Mouse (Mus musculus) heart, adult 2 months (tissue): Measurements from ENCODE around the gene Il21r.

Experiments
- CTCF ChIP-seq: fragments of 200-600 bp; IDR thresholded peaks from 2 replicates; pipeline ENCODE4 v1.8.1; 2022; ENCODE audit warnings: antibody characterized with exemption, mild to moderate bottlenecking, moderate library complexity
- EP300 ChIP-seq: fragments of 200-500 bp; IDR thresholded peaks from 2 replicates; pipeline ENCODE4 v1.6.1; 2011; ENCODE audit warnings: low read depth, low read length, control low read depth; ENCODE audit not compliant: insufficient read depth

GRCm38 (mm10) chr7:125657511-125657910 lies 54.3 kb downstream of the Il21r start:
- no peak for TF ChIP-seq CTCF
- TF ChIP-seq EP300: no peak
